Mouse (Mus musculus) brain, embryonic 18.5 days (tissue): ENCODE measurements around the gene Emb.
"Not testable (repeated sequence)": the region's sequence is repeated elsewhere in the genome, so short reads cannot be mapped to it uniquely, and the experiment has no call there.

Experiments used
- DNase-seq: peaks from one replicate; pipeline ENCODE4 v3.0.0-alpha.2; 2012; ENCODE audit warnings: low read depth, low spot score

Gene Emb

GRCm38 (mm10) chr13:117208236-117208635 is at the start of gene Emb:
TSS of gene Emb (plus strand) at chr13:117208536.
- DNase-seq = no peak

- no peak for DNase-seq
Observed at GRCm38 (mm10) chr13:117163906-117164305, 44.4 kb upstream of the Emb start.

- no peak for DNase-seq
Observed at GRCm38 (mm10) chr13:117165071-117165470, 43.3 kb upstream of the Emb start.

- not testable (repeated sequence) for DNase-seq
Observed at GRCm38 (mm10) chr13:117180912-117181311, 27.4 kb upstream of the Emb start.

- DNase-seq = no peak
Observed at GRCm38 (mm10) chr13:117183288-117183687, 25.0 kb upstream of the Emb start.

GRCm38 (mm10) chr13:117185329-117185728 is 23.0 kb upstream of the Emb start:
- DNase-seq = no peak

GRCm38 (mm10) chr13:117192161-117192560 is 16.2 kb upstream of the Emb start:
- DNase-seq = no peak

- DNase-seq = no peak
Observed at GRCm38 (mm10) chr13:117193422-117193983, 14.8 kb upstream of the Emb start.

GRCm38 (mm10) chr13:117195569-117196495 is 12.5 kb upstream of the Emb start:
- DNase-seq = no peak

- no peak for DNase-seq
Observed at GRCm38 (mm10) chr13:117197666-117198065, 10.7 kb upstream of the Emb start.

- no peak for DNase-seq
Observed at GRCm38 (mm10) chr13:117198402-117199083, 9.8 kb upstream of the Emb start.

GRCm38 (mm10) chr13:117202755-117203471 is 5.4 kb upstream of the Emb start:
- DNase-seq = no peak

- no peak for DNase-seq
Observed at GRCm38 (mm10) chr13:117204685-117205084, 3.7 kb upstream of the Emb start.

- no peak for DNase-seq
Observed at GRCm38 (mm10) chr13:117206066-117206465, 2.3 kb upstream of the Emb start.

- DNase-seq = no peak
Observed at GRCm38 (mm10) chr13:117211386-117211875, 3.1 kb downstream of the Emb start.

GRCm38 (mm10) chr13:117215481-117215880 is 7.1 kb downstream of the Emb start:
- DNase-seq = no peak

- DNase-seq = no peak
Observed at GRCm38 (mm10) chr13:117216126-117216525, 7.8 kb downstream of the Emb start.

GRCm38 (mm10) chr13:117216752-117217363 is 8.5 kb downstream of the Emb start:
- DNase-seq = no peak

GRCm38 (mm10) chr13:117217621-117218020 is 9.3 kb downstream of the Emb start:
- no peak for DNase-seq

- DNase-seq = no peak
Observed at GRCm38 (mm10) chr13:117218092-117218491, 9.8 kb downstream of the Emb start.

- DNase-seq = no peak
Observed at GRCm38 (mm10) chr13:117219871-117220500, 11.7 kb downstream of the Emb start.
